Mouse (Mus musculus) E14TG2a.4 (cell line): ENCODE data around the gene Ccdc149.

ENCODE experiments used
- CTCF ChIP-seq: conservative IDR thresholded peaks from 2 replicates; pipeline ENCODE4 v1.5.1; 2014; ENCODE audit warnings: low read length
- NANOG ChIP-seq: IDR thresholded peaks from 2 replicates; pipeline ENCODE4 v1.6.1; 2014; ENCODE audit warnings: borderline replicate concordance, low read length, mixed read lengths

DNA sequence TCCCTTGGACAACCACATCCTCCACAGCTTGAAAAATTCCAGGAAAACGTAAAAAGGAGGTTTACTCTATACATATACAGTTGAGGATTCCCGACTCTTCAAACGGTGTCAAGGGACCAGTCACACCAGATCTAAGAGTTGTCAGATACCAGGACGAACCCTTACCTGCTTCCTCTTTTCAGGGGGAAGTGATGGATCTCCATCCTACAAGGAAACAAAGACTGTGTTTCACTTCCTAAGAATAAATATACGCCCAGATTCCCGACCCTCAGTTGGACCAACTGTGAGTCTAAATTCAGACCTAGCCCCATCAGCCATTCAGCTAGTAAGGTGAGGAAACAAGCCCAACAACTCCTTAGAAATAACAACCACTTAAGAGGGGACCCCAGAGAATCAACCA lies 35.8 kb downstream of the Ccdc149 start:
- TF ChIP-seq CTCF (no peak), NANOG (no peak)
